In genomic region chr4:104326221-104326620, GRCm38 (mm10) we compare ENCODE assay signal across 19 mouse cellular contexts.
"Had no signal": no experiment of that assay in that cellular context is flagged by ENCODE, and none has a peak within 500 bp of the region (broad histone marks: within the 10 kb centered on the region; RNA-seq: fewer than 3 reads in every experiment).

No protein-coding gene starts in this region.

- H3K4me2 ChIP-seq: kidney, embryonic 15.5 days; limb, embryonic 12.5 days; limb, embryonic 15.5 days; liver, embryonic 11.5 days; lung, embryonic 15.5 days; midbrain, embryonic 12.5 days; neural tube, embryonic 12.5 days; neural tube, embryonic 15.5 days had no signal

- H3K36me3 ChIP-seq: kidney, embryonic 15.5 days; limb, embryonic 12.5 days; limb, embryonic 15.5 days; lung, embryonic 15.5 days; midbrain, embryonic 12.5 days; neural tube, embryonic 12.5 days; neural tube, embryonic 15.5 days had no signal

- H3K4me3 ChIP-seq: kidney, embryonic 15.5 days; limb, embryonic 12.5 days; limb, embryonic 15.5 days; lung, embryonic 15.5 days; midbrain, embryonic 12.5 days; neural tube, embryonic 12.5 days; neural tube, embryonic 15.5 days had no signal

- H3K9me3 ChIP-seq: kidney, embryonic 15.5 days; limb, embryonic 12.5 days; limb, embryonic 15.5 days; lung, embryonic 15.5 days; midbrain, embryonic 12.5 days; neural tube, embryonic 12.5 days; neural tube, embryonic 15.5 days had no signal

- DNase-seq: kidney, adult 11 months; kidney, adult 8-10 months; kidney, postnatal 10 days; kidney, postnatal 36 days; left cerebral cortex, postnatal 4 days; liver, postnatal 0 days; lung, postnatal 14 days; lung, postnatal 4 days; thymus, adult 18-20 months; thymus, postnatal 36 days had no signal

- H3K27me3 ChIP-seq: kidney, embryonic 15.5 days; limb, embryonic 12.5 days; limb, embryonic 15.5 days; lung, embryonic 15.5 days; midbrain, embryonic 12.5 days; neural tube, embryonic 12.5 days; neural tube, embryonic 15.5 days had no signal

- H3K9ac ChIP-seq: kidney, embryonic 15.5 days; limb, embryonic 12.5 days; limb, embryonic 15.5 days; liver, embryonic 14.5 days; liver, postnatal 0 days; lung, embryonic 15.5 days; midbrain, embryonic 12.5 days; neural tube, embryonic 12.5 days; neural tube, embryonic 15.5 days had no signal

- H3K4me1 ChIP-seq: kidney, embryonic 15.5 days; limb, embryonic 12.5 days; limb, embryonic 15.5 days; lung, embryonic 15.5 days; midbrain, embryonic 12.5 days; neural tube, embryonic 12.5 days; neural tube, embryonic 15.5 days had no signal

- H3K27ac ChIP-seq: kidney, embryonic 15.5 days; limb, embryonic 12.5 days; limb, embryonic 15.5 days; liver, embryonic 14.5 days; lung, embryonic 15.5 days; midbrain, embryonic 12.5 days; neural tube, embryonic 12.5 days; neural tube, embryonic 15.5 days had no signal

- ATAC-seq: liver, postnatal 0 days had no signal
